Mouse (Mus musculus): ENCODE measurements at regions not wholly inside any gene's neighbourhood (a gene's known extent, or its start where the extent isn't known, plus 50 kb on each side); places are given as distances from the start of the nearest gene placed in this dataset.
A peak's percentile ranks its signal among the peaks of the same experiment; 100 is the strongest.

DNA sequence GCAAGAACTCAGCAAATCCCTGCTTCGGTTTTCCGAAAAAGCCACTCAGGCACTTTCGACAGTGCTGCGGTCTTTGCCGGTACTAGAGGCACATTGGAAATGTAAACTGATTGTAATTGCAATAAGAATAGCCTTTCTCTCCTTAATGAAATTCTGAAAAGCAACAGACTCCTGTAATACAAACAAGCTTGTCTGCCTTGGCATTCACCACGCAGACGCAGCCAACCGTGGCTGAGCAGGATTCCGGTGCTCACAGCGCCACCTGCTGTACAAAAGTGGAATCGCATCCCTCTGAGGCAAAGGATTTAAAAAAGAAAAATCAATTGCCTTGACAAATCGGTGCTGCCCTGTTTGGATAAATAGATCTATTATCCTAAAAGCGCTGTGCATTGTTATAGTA lies 2395.2 kb upstream of the 5930422O12Rik start:
- TF ChIP-seq CTCF (IDR thresholded peaks at IDR 0.05; ENCODE audit: low read depth): peak; percentile 95
- no peak for TF ChIP-seq EP300 (IDR thresholded peaks at IDR 0.05; ENCODE audit: low read depth)
